Mouse (Mus musculus) CH12.LX (cell line): ENCODE results near the gene Il4i1. TPM values are rescaled to one million over a fixed set of nuclear protein-coding genes. Genes with fewer than 3 reads are reported as not detected.

Source experiments
- DNase-seq: peaks from one replicate; pipeline ENCODE4 v3.0.0-alpha.2; 2013; ENCODE audit errors: extremely low read depth
- H3K27ac ChIP-seq: 2 replicates; pipeline ENCODE4 v1.5.1; 2012; ENCODE audit warnings: low read depth, mild to moderate bottlenecking, control low read depth, moderate library complexity; ENCODE audit not compliant: insufficient read depth
- H3K27me3 ChIP-seq: replicated peaks from 2 replicates; pipeline ENCODE3; 2012; ENCODE audit warnings: inconsistent platforms
- H3K36me3 ChIP-seq, 2 experiments: replicated peaks in 1 of 2; 2 replicates each; pipeline versions ENCODE3 to v1.6.1; 2012; ENCODE audit warnings: inconsistent platforms in 1 of 2, low read length in 1 of 2, mild to moderate bottlenecking in 1 of 2, mixed read lengths in 1 of 2, moderate library complexity in 1 of 2; ENCODE audit not compliant: control insufficient read depth in 1 of 2, insufficient read depth in 1 of 2
- H3K4me1 ChIP-seq, 2 experiments: 2 replicates each; pipeline ENCODE4 v1.6.1; 2012; ENCODE audit warnings: inconsistent platforms in 1 of 2, moderate library complexity in 1 of 2; ENCODE audit not compliant: insufficient read depth in 2 of 2, control insufficient read depth in 1 of 2
- H3K4me2 ChIP-seq: 2 replicates; pipeline ENCODE4 v1.6.1; 2012; ENCODE audit warnings: low read depth, mild to moderate bottlenecking, control low read depth; ENCODE audit not compliant: poor library complexity, insufficient read depth, severe bottlenecking
- H3K4me3 ChIP-seq, 3 experiments: fragments of 150-350 bp in 1 of 3; sonication (generic) in 1 of 3; replicated peaks in 1 of 3; 2 replicates each; pipeline versions ENCODE3 to v1.5.1; 2011 to 2012; ENCODE audit warnings: low read depth in 2 of 3, low read length in 2 of 3, mild to moderate bottlenecking in 2 of 3, moderate library complexity in 2 of 3, control low read depth in 1 of 3, improper control_type of control experiment in 1 of 3, inconsistent platforms in 1 of 3, mixed read lengths in 1 of 3; ENCODE audit not compliant: poor library complexity in 1 of 3
- H3K79me2 ChIP-seq: replicated peaks from 2 replicates; pipeline ENCODE4 v1.6.1; 2012; ENCODE audit warnings: mild to moderate bottlenecking, moderate library complexity; ENCODE audit not compliant: control insufficient read depth, poor library complexity, insufficient read depth, severe bottlenecking; ENCODE audit errors: extremely low read depth
- H3K9ac ChIP-seq: 2 replicates; pipeline ENCODE4 v1.6.1; 2012; ENCODE audit warnings: low read depth, mild to moderate bottlenecking, control low read depth, moderate library complexity; ENCODE audit not compliant: insufficient read depth
- H3K9me3 ChIP-seq: replicated peaks from 2 replicates; pipeline ENCODE3; 2012; ENCODE audit warnings: low read length, inconsistent platforms, mixed read lengths
- CHD2 ChIP-seq: IDR thresholded peaks from 2 replicates; pipeline ENCODE4 v1.6.1; 2011; ENCODE audit warnings: low read length, improper control_type of control experiment
- CTCF ChIP-seq, 2 experiments: IDR thresholded peaks in 1 of 2; conservative IDR thresholded peaks in 1 of 2; 2 replicates each; pipeline ENCODE4 v1.5.1; 2011 to 2012; ENCODE audit warnings: low read depth in 2 of 2, low read length in 2 of 2, improper control_type of control experiment in 1 of 2, inconsistent platforms in 1 of 2, mild to moderate bottlenecking in 1 of 2, moderate library complexity in 1 of 2
- E2F4 ChIP-seq: IDR thresholded peaks from 2 replicates; pipeline ENCODE4 v1.6.1; 2011; ENCODE audit warnings: low read depth, low read length, improper control_type of control experiment; ENCODE audit not compliant: insufficient replicate concordance
- ETS1 ChIP-seq: conservative IDR thresholded peaks from 2 replicates; pipeline ENCODE4 v1.6.1; 2012; ENCODE audit warnings: low read depth, mild to moderate bottlenecking, inconsistent platforms, low read length, improper control_type of control experiment, moderate library complexity
- GABPA ChIP-seq: IDR thresholded peaks from 2 replicates; pipeline ENCODE4 v1.6.1; 2012; ENCODE audit warnings: low read depth, low read length, improper control_type of control experiment, inconsistent platforms; ENCODE audit not compliant: insufficient replicate concordance
- JUN ChIP-seq: IDR thresholded peaks from 2 replicates; pipeline ENCODE4 v1.6.1; 2011; ENCODE audit warnings: low read depth, mild to moderate bottlenecking, low read length, improper control_type of control experiment, moderate library complexity; ENCODE audit not compliant: insufficient read depth
- JUND ChIP-seq: conservative IDR thresholded peaks from 2 replicates; pipeline ENCODE4 v1.6.1; 2011; ENCODE audit warnings: low read depth, low read length, improper control_type of control experiment
- KAT2A ChIP-seq: IDR thresholded peaks from 2 replicates; pipeline ENCODE4 v1.6.1; 2012; ENCODE audit warnings: low read length, improper control_type of control experiment, inconsistent platforms; ENCODE audit not compliant: insufficient replicate concordance
- MAFK ChIP-seq: IDR thresholded peaks from 2 replicates; pipeline ENCODE4 v1.6.1; 2011; ENCODE audit warnings: low read length, improper control_type of control experiment; ENCODE audit not compliant: insufficient replicate concordance
- MAX ChIP-seq: IDR thresholded peaks from 2 replicates; pipeline ENCODE4 v1.6.1; 2011; ENCODE audit warnings: low read length, improper control_type of control experiment
- MEF2A ChIP-seq: IDR thresholded peaks from 2 replicates; pipeline ENCODE4 v1.6.1; 2014; ENCODE audit warnings: low read depth, mild to moderate bottlenecking, inconsistent platforms, low read length, improper control_type of control experiment, borderline replicate concordance
- MXI1 ChIP-seq: IDR thresholded peaks from 2 replicates; pipeline ENCODE4 v1.6.1; 2011; ENCODE audit warnings: mild to moderate bottlenecking, low read depth, low read length, improper control_type of control experiment
- MYC ChIP-seq: IDR thresholded peaks from 2 replicates; pipeline ENCODE4 v1.6.1; 2011; ENCODE audit warnings: low read depth, mild to moderate bottlenecking, improper control_type of control experiment, low read length
- NELFE ChIP-seq: IDR thresholded peaks from 2 replicates; pipeline ENCODE4 v1.6.1; 2011; ENCODE audit warnings: low read depth, low read length, improper control_type of control experiment
- NRF1 ChIP-seq: IDR thresholded peaks from 2 replicates; pipeline ENCODE4 v1.6.1; 2014; ENCODE audit warnings: low read depth, mild to moderate bottlenecking, inconsistent platforms, low read length, improper control_type of control experiment, moderate library complexity
- PAX5 ChIP-seq: IDR thresholded peaks from 2 replicates; pipeline ENCODE4 v1.6.1; 2012; ENCODE audit warnings: low read length, inconsistent platforms, mixed read lengths
- POLR2A ChIP-seq: IDR thresholded peaks from 2 replicates; pipeline ENCODE4 v1.6.1; 2011; ENCODE audit warnings: low read depth, mild to moderate bottlenecking, improper control_type of control experiment, low read length
- POLR2AphosphoS2 ChIP-seq: IDR thresholded peaks from 2 replicates; pipeline ENCODE4 v1.6.1; 2011; ENCODE audit warnings: low read depth, low read length, improper control_type of control experiment
- RAD21 ChIP-seq: IDR thresholded peaks from 2 replicates; pipeline ENCODE4 v1.6.1; 2011; ENCODE audit warnings: low read depth, mild to moderate bottlenecking, low read length, improper control_type of control experiment, moderate library complexity
- RCOR1 ChIP-seq: conservative IDR thresholded peaks from 2 replicates; pipeline ENCODE4 v1.6.1; 2012; ENCODE audit warnings: low read depth, mild to moderate bottlenecking, inconsistent platforms, low read length, improper control_type of control experiment
- TBP ChIP-seq: conservative IDR thresholded peaks from 2 replicates; pipeline ENCODE4 v1.6.1; 2011; ENCODE audit warnings: low read depth, low read length, improper control_type of control experiment
- TCF12 ChIP-seq: IDR thresholded peaks from 2 replicates; pipeline ENCODE4 v1.6.1; 2014; ENCODE audit warnings: low read depth, mild to moderate bottlenecking, inconsistent platforms, low read length, improper control_type of control experiment
- UBTF ChIP-seq: IDR thresholded peaks from 2 replicates; pipeline ENCODE4 v1.6.1; 2012; ENCODE audit warnings: low read depth, mild to moderate bottlenecking, inconsistent platforms, low read length, improper control_type of control experiment, moderate library complexity
- USF1 ChIP-seq: IDR thresholded peaks from 2 replicates; pipeline ENCODE4 v1.6.1; 2014; ENCODE audit warnings: low read depth, mild to moderate bottlenecking, inconsistent platforms, low read length, improper control_type of control experiment
- USF2 ChIP-seq: conservative IDR thresholded peaks from 2 replicates; pipeline ENCODE4 v1.6.1; 2011; ENCODE audit warnings: low read depth, low read length, improper control_type of control experiment
- ZKSCAN1 ChIP-seq: IDR thresholded peaks from 2 replicates; pipeline ENCODE4 v1.6.1; 2012; ENCODE audit warnings: low read depth, inconsistent platforms, low read length, improper control_type of control experiment, borderline replicate concordance
- ZMIZ1 ChIP-seq: IDR thresholded peaks from 2 replicates; pipeline ENCODE4 v1.6.1; 2012; ENCODE audit warnings: low read depth, mild to moderate bottlenecking, inconsistent platforms, low read length, improper control_type of control experiment
- dilution Hi-C: fragments of 300-500 bp; cut with MboI; formaldehyde crosslinking; loops from 2 replicates; pipeline ENCODE4 v1.14.3; 2020; ENCODE audit warnings: low sequenced_read_pairs; ENCODE audit not compliant: extremely low pct_unique_long_range_greater_than_20kb, extremely low pct_ligation_motif_present
- in situ Hi-C: fragments of 300-500 bp; cut with MboI; formaldehyde crosslinking; loops from 3 replicates; pipeline ENCODE4 v1.14.3; 2019; ENCODE audit warnings: low sequenced_read_pairs, low pct_ligation_motif_present, low pct_unique_long_range_greater_than_20kb, mixed read lengths
- polyA plus RNA-seq: library from polyadenylated mRNA; unstranded; fragments of >175 nt; gene quantifications from 2 replicates; pipeline ENCODE4 v1.2.1, GENCODE M21; 2012; ENCODE audit warnings: low read depth; ENCODE audit not compliant: insufficient read length
- total RNA-seq, 2 experiments: library from RNA; depleted of rRNA; stranded (reverse); fragments of 300-350 nt in 1 of 2; fragments of >200 nt in 1 of 2; gene quantifications; 2 replicates each; pipeline ENCODE4 v1.2.3; 2012 to 2014

The Il4i1 gene
- total and polyA plus RNA-seq, 3 experiments: 17.6 to 57.5 (median 49.2) TPM

DNA sequence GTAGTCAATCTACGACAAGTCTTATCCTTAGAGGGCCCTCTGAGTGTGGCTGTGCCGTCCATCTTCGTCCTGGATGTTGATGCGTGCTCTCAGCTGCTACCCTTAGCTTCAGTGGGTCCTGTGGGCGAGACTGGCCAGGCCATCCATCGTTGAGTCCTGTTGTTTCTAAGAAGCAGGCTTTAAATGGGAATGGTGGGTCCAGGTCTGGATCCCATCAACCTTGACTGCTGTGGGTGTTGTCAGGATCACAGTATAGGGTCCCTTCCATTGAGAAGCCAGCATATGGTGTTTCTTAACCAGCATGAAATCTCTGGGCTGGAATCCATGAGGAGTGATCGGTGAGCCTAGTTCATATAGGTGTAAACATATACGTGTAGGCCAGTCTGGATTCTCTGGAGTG is 36.1 kb upstream of the Il4i1 start (continued):
- TF ChIP-seq UBTF: no peak
- TF ChIP-seq, all 38 proteins: peak for 0

DNA sequence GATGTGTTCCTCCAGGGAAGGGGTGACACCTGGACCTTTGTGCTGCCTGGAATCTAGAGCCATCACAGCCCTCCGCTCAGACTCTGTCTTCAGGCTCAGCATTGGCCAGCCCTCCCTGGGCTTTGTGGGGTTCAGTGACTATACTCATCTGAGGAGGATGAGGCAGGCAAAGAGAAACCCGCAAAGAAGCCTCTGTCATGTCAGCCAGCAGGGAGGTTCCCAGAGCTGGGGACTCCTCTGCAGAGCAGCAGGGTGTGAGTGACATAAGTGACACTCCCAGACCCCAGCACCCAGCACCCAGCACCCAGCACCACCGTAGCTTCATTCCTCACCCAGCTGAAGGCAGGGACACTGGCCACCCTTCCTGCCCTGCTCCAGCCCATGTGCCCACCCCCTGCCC is 26.7 kb upstream of the Il4i1 start:
- Histone ChIP-seq H3K79me2 (no peaks in the 10 kb centered on the region), H3K27ac (no peak overlapping the region), H3K9ac (no peak overlapping the region), H3K4me1 (0 out of 4 replicates have a peak, but pooled peaks cover 0 to 2% of the 10 kb centered on the region in 2 experiments), H3K27me3 (peaks cover 1% of the 10 kb centered on the region), H3K9me3 (peaks cover 10% of the 10 kb centered on the region), H3K36me3 (no peaks in the 10 kb centered on the region), H3K4me2 (no peak overlapping the region), H3K4me3 (no peak overlapping the region)
- dilution Hi-C loops (no loop called here), in situ Hi-C loops (loop anchor here (25.0 kb wide), 1 partner anchor 1377 kb away; the partner anchor contains the start of gene Siglecg)
- TF ChIP-seq PAX5: no peak
- TF ChIP-seq ZMIZ1: no peak
- TF ChIP-seq NRF1: no peak
- no peak for TF ChIP-seq POLR2A
- TF ChIP-seq MAFK: no peak
- no peak for TF ChIP-seq MAX
- TF ChIP-seq CTCF (conservative IDR thresholded peaks at IDR 0.05 in 1 of 2, IDR thresholded peaks at IDR 0.05 in 1 of 2; ENCODE audit: low read depth in 2 of 2, low read length in 2 of 2): no peak
- TF ChIP-seq POLR2AphosphoS2: no peak
- no peak for TF ChIP-seq KAT2A
- no peak for TF ChIP-seq MYC
- TF ChIP-seq TBP: no peak
- no peak for TF ChIP-seq USF1
- no peak for TF ChIP-seq RCOR1
- DNase-seq: no peak

GRCm38 (mm10) chr7:44790066-44790465 is 26.1 kb upstream of the Il4i1 start:
- peaks cover 14% of the 10 kb centered on the region for H3K9me3 ChIP-seq
- no peak for DNase-seq
- no peak overlapping the region for H3K4me3 ChIP-seq
- 0 out of 4 replicates have a peak, but pooled peaks cover 0 to 2% of the 10 kb centered on the region in 2 experiments for H3K4me1 ChIP-seq
- H3K36me3 ChIP-seq: no peaks in the 10 kb centered on the region
- peaks cover 1% of the 10 kb centered on the region for H3K27me3 ChIP-seq
- dilution Hi-C loops (no loop called here), in situ Hi-C loops (loop anchor here (25.0 kb wide), 1 partner anchor 1378 kb away; the partner anchor contains the start of gene Siglecg)
- H3K9ac ChIP-seq: no peak overlapping the region
- H3K4me2 ChIP-seq: no peak overlapping the region
- H3K27ac ChIP-seq: no peak overlapping the region
- H3K79me2 ChIP-seq: no peaks in the 10 kb centered on the region
- TF ChIP-seq E2F4 (no peak), JUN (no peak), NRF1 (no peak), TCF12 (no peak), USF2 (no peak), CHD2 (no peak), MEF2A (no peak), MAX (no peak), RAD21 (no peak), KAT2A (no peak), ETS1 (no peak), UBTF (no peak), CTCF (conservative IDR thresholded peaks at IDR 0.05 in 1 of 2, IDR thresholded peaks at IDR 0.05 in 1 of 2; ENCODE audit: low read depth in 2 of 2, low read length in 2 of 2) (no peak), GABPA (no peak), NELFE (no peak), MXI1 (no peak), JUND (no peak), POLR2A (no peak), ZKSCAN1 (no peak)
